Mouse (Mus musculus): ENCODE data around the gene Gm14214.

GRCm38 (mm10) chr2:154765554-154766008 lies 4.2 kb downstream of the Gm14214 start:
- no peak for TF ChIP-seq CTCF (conservative IDR thresholded peaks at IDR 0.05; ENCODE audit: low read length)
- TF ChIP-seq NANOG (IDR thresholded peaks at IDR 0.05; ENCODE audit: borderline replicate concordance, low read length): no peak
- no peak for TF ChIP-seq POU5F1 (IDR thresholded peaks at IDR 0.05; ENCODE audit: borderline replicate concordance, low read length)
